Comparison of ENCODE assay signal across 8 mouse cellular contexts in genomic region chr13:81767038-81767659, GRCm38 (mm10). TPM values are rescaled to one million over a fixed set of nuclear protein-coding genes. Genes with fewer than 3 reads are reported as not detected.
DNase-seq lines count a peak whose midpoint lies in the region; ATAC-seq and TF ChIP-seq lines count a peak whose summit lies in the region.

No protein-coding gene starts in this region.

- no peaks in the 10 kb centered on the region for H3K36me3 ChIP-seq in kidney, postnatal 0 days (ENCODE audit: insufficient read depth, low read length)

- no peak overlapping the region for H3K9ac ChIP-seq in kidney, postnatal 0 days (ENCODE audit: low read depth, low read length)

- no peak overlapping the region for H3K4me2 ChIP-seq in kidney, postnatal 0 days (ENCODE audit: low read length)

- ATAC-seq in kidney, postnatal 0 days (replicated peaks; ENCODE audit: low FRiP score, low read depth), result no peak

- no peak overlapping the region for H3K27ac ChIP-seq in kidney, postnatal 0 days

- no peak for TF ChIP-seq POLR2A in lung, adult 2 months (IDR thresholded peaks at IDR 0.05; ENCODE audit: borderline replicate concordance, extremely low read depth, low read depth, low read length)

- H3K4me1 ChIP-seq in kidney, postnatal 0 days (replicated peaks; ENCODE audit: insufficient read depth, low read length), result no peaks in the 10 kb centered on the region
- no peaks in the 10 kb centered on the region for H3K4me1 ChIP-seq in lung, adult 2 months (ENCODE audit: control insufficient read depth, insufficient read depth, low read length)

- peak; percentile 65 for TF ChIP-seq CTCF in kidney, postnatal 0 days (IDR thresholded peaks at IDR 0.05; ENCODE audit: low read depth)
- TF ChIP-seq CTCF in lung, adult 2 months (IDR thresholded peaks at IDR 0.05; ENCODE audit: insufficient read depth, low read length), result peak; percentile 82

- no peak overlapping the region for H3K4me3 ChIP-seq in kidney, postnatal 0 days (replicated peaks; ENCODE audit: low read depth, low read length)
- no peak overlapping the region for H3K4me3 ChIP-seq in lung, adult 2 months (replicated peaks; ENCODE audit: extremely low read depth, low read depth, low read length)

- no peaks in the 10 kb centered on the region for H3K27me3 ChIP-seq in kidney, postnatal 0 days (ENCODE audit: insufficient read depth, low read length)

- no peaks in the 10 kb centered on the region for H3K9me3 ChIP-seq in kidney, postnatal 0 days (replicated peaks; ENCODE audit: low read length)

- peak; percentile 30 for DNase-seq in urinary bladder, adult 2 months (ENCODE audit: low spot score)
- DNase-seq in urinary bladder, postnatal 10 days (ENCODE audit: low spot score), result no peak
- peak; percentile 33 for DNase-seq in cerebellum, adult 11-12 months
- peak; percentile 59 to 97 for DNase-seq in frontal cortex, adult 2 months (ENCODE audit: extremely low spot score in 1 of 2, low spot score in 1 of 2)
- DNase-seq in kidney, postnatal 0 days (ENCODE audit: low spot score), result peak; percentile 25
- peak; percentile 64 for DNase-seq in lung, adult 2 months
- DNase-seq in ovary, postnatal 36 days (ENCODE audit: low spot score), result peak; percentile 66
- peak; percentile 65 to 71 for DNase-seq in thymus, postnatal 36 days

- 79% methylated on average over 7 of the region's 7 CpGs for WGBS in kidney, postnatal 0 days
- WGBS in lung, adult 2 months, result 82% methylated on average over 7 of the region's 7 CpGs

RNA-seq across cellular contexts. Expression of gene Cetn3, which starts 15.7 kb away (rescaled TPM):
- polyA plus RNA-seq in urinary bladder, adult 2 months (2012; rRNA removed), result 133 and 143 TPM in 2 replicates
- polyA plus RNA-seq in frontal cortex, adult 2 months (2012; rRNA removed), result 189 and 220 TPM in 2 replicates
- polyA plus RNA-seq in kidney, postnatal 0 days (2015; fragmentation: Nextera tagmentation; extraction: Ambion mirVana), result 266 and 281 TPM in 2 replicates
- 2.9 and 8.8 TPM in 2 replicates for polyA plus RNA-seq in lung, adult 2 months (2012; rRNA removed)

RNA-seq across cellular contexts. Expression of gene Mblac2, which starts 56.0 kb away (rescaled TPM):
- polyA plus RNA-seq in urinary bladder, adult 2 months (2012; rRNA removed), result 5.3 TPM in 2 replicates
- polyA plus RNA-seq in frontal cortex, adult 2 months (2012; rRNA removed), result 20.2 and 23.3 TPM in 2 replicates
- polyA plus RNA-seq in kidney, postnatal 0 days (2015; fragmentation: Nextera tagmentation; extraction: Ambion mirVana), result 8.7 and 9.7 TPM in 2 replicates
- polyA plus RNA-seq in lung, adult 2 months (2012; rRNA removed), result 2.8 and 4.0 TPM in 2 replicates

RNA-seq across cellular contexts. Expression of gene Polr3g, which starts 56.3 kb away (rescaled TPM):
- polyA plus RNA-seq in urinary bladder, adult 2 months (2012; rRNA removed), result 8.4 and 8.8 TPM in 2 replicates
- polyA plus RNA-seq in frontal cortex, adult 2 months (2012; rRNA removed), result 5.6 and 5.7 TPM in 2 replicates
- 7.8 and 8.1 TPM in 2 replicates for polyA plus RNA-seq in kidney, postnatal 0 days (2015; fragmentation: Nextera tagmentation; extraction: Ambion mirVana)
- 1.2 and 6.4 TPM in 2 replicates for polyA plus RNA-seq in lung, adult 2 months (2012; rRNA removed)

Comparison
In these comparisons a context has a peak if more than half of its experiments do, and no peak if none do; other contexts are left out.
1. RNA of gene Cetn3, which starts 15.7 kb away (polyA plus RNA-seq): 266 to 281 TPM in kidney, postnatal 0 days, 189 to 220 TPM in frontal cortex, adult 2 months and 133 to 143 TPM in urinary bladder, adult 2 months; 2.9 to 8.8 TPM in lung, adult 2 months; every median in the first group is over 10 times any median in the second.